In the genomic region with DNA sequence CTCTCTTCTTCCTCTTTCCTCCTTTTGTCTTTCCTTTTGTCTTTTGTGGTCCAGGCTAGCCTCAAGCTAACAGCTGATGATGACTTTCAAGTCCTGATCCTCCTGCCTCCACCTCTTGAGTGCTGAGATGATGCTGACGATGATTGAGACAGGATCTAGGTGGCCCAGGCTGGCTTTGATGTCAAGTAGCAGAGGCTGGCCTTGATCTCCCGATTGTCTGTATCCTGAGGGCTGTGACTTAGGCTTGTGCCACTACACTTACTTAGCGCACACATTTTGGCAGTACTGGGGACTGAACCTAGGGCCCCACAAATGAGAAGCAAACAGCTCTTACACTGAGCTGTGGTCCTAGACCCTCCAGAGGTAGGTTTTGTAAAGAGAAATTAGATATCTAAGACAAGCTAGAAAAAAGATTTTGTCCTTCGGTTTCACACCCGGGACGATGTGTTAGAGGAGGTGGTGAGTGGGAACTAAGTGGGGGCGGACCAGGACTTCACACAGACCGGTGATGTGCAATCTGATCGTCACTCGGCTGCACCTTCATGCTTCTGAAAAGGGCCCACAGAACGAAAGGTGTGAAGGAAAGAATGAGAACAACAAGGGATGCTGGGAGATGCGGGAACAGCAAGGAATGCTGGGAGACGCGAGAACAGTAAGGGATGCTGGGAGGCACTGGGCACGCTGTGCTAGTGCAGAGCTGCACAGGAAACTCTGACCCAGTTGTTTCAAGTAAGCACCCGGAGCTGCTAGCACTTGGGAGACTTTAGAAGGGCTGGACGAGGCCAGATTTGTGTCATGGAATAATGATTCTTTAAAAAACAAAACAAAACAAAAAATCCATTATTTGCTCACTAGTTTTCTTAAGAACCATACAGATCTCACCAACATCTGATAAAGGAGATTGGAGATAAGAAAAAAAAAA, we compare ENCODE assay signal across 16 mouse cellular contexts.
"Had no signal": no experiment of that assay in that cellular context is flagged by ENCODE, and none has a peak within 500 bp of the region (broad histone marks: within the 10 kb centered on the region; RNA-seq: fewer than 3 reads in every experiment).

No protein-coding gene starts in this region.

- H3K9me3 ChIP-seq: limb, embryonic 12.5 days; liver, embryonic 13.5 days; lung, embryonic 15.5 days; midbrain, embryonic 12.5 days had no signal

- DNase-seq: kidney, postnatal 10 days; kidney, postnatal 4 days; liver; liver, embryonic 13.5 days; liver, postnatal 0 days; lung, postnatal 14 days; right cerebral cortex, adult 18-20 months; right cerebral cortex, postnatal 25 days; thymus, postnatal 36 days had no signal

- H3K27ac ChIP-seq: layer of hippocampus, adult 2 months; left cerebral cortex, adult 2 months; limb, embryonic 12.5 days; liver, embryonic 13.5 days; lung, embryonic 15.5 days; macrophage; midbrain, embryonic 12.5 days had no signal

- H3K36me3 ChIP-seq: limb, embryonic 12.5 days; liver, embryonic 13.5 days; lung, embryonic 15.5 days; midbrain, embryonic 12.5 days had no signal

- H3K9ac ChIP-seq: limb, embryonic 12.5 days; liver, embryonic 13.5 days; liver, postnatal 0 days; lung, embryonic 15.5 days; midbrain, embryonic 12.5 days had no signal

- H3K4me2 ChIP-seq: limb, embryonic 12.5 days; liver, embryonic 13.5 days; lung, embryonic 15.5 days; midbrain, embryonic 12.5 days had no signal

- H3K4me1 ChIP-seq: midbrain, embryonic 12.5 days had no signal

- H3K4me3 ChIP-seq: layer of hippocampus, adult 2 months; left cerebral cortex, adult 2 months; limb, embryonic 12.5 days; liver, embryonic 13.5 days; lung, embryonic 15.5 days; midbrain, embryonic 12.5 days had no signal

- ATAC-seq: liver, postnatal 0 days; midbrain, embryonic 16.5 days had no signal

- H3K27me3 ChIP-seq: limb, embryonic 12.5 days; liver, embryonic 13.5 days; lung, embryonic 15.5 days; midbrain, embryonic 12.5 days had no signal
